ENCODE assay signal across 10 mouse cellular contexts in the genomic region with DNA sequence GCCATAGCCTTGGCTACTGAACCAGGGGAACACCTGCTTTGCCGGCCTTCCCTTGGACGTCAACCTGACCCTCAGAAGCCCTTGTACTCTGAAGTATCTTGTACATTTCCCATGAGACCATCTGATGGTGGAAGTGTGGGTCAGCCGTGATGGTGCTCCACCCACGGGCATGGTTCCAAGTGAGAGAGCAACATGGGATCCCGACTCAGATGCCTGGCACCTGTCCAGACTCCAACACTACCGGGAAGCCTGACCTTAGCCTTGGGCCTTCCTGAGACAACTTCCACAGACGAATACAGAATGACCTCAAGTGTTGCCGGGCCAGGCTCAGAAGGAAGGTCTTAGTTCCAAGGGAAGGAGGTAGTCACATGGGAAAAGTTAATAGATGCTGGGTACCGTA.
DNase-seq lines count a peak whose midpoint lies in the region; ATAC-seq and TF ChIP-seq lines count a peak whose summit lies in the region.
"Had no signal": no experiment of that assay in that cellular context is flagged by ENCODE, and none has a peak within 500 bp of the region (broad histone marks: within the 10 kb centered on the region; RNA-seq: fewer than 3 reads in every experiment).

No protein-coding gene starts in this region.

- no peaks in the 10 kb centered on the region for H3K9me3 ChIP-seq in liver, embryonic 12.5 days (replicated peaks)
- H3K9me3 ChIP-seq: hindbrain, embryonic 15.5 days had no signal

- H3K27ac ChIP-seq in liver, adult 2 months (replicated peaks; ENCODE audit: insufficient read depth, low read depth, low read length), result no peak overlapping the region
- H3K27ac ChIP-seq in liver, embryonic 12.5 days, result no peak overlapping the region
- H3K27ac ChIP-seq in gastrocnemius, adult 2 months, result no peak overlapping the region
- H3K27ac ChIP-seq: embryonic facial prominence, embryonic 12.5 days; hindbrain, embryonic 15.5 days had no signal

- WGBS in liver, adult 2 months, result 73% methylated on average over 9 of the region's 9 CpGs
- 73% methylated on average over 9 of the region's 9 CpGs for WGBS in liver, embryonic 12.5 days (ENCODE audit: insufficient replicate concordance)

- H3K4me3 ChIP-seq in liver, adult 2 months (ENCODE audit: insufficient read depth, low read depth, low read length), result no peak overlapping the region
- no peak overlapping the region for H3K4me3 ChIP-seq in liver, embryonic 12.5 days
- H3K4me3 ChIP-seq in gastrocnemius, adult 2 months, result no peak overlapping the region
- H3K4me3 ChIP-seq: embryonic facial prominence, embryonic 12.5 days; hindbrain, embryonic 15.5 days had no signal

- H3K9ac ChIP-seq in liver, adult 2 months (ENCODE audit: low read depth, low read length), result no peak overlapping the region
- H3K9ac ChIP-seq in liver, embryonic 12.5 days, result no peak overlapping the region
- H3K9ac ChIP-seq: embryonic facial prominence, embryonic 12.5 days; hindbrain, embryonic 15.5 days had no signal

- no peaks in the 10 kb centered on the region for H3K36me3 ChIP-seq in liver, adult 2 months (ENCODE audit: control insufficient read depth, insufficient read depth, low read length)
- H3K36me3 ChIP-seq in liver, embryonic 12.5 days, result no peaks in the 10 kb centered on the region
- H3K36me3 ChIP-seq: embryonic facial prominence, embryonic 12.5 days; hindbrain, embryonic 15.5 days had no signal

- H3K27me3 ChIP-seq in liver, adult 2 months (ENCODE audit: control insufficient read depth, insufficient read depth, low read length), result no peaks in the 10 kb centered on the region
- no peaks in the 10 kb centered on the region for H3K27me3 ChIP-seq in liver, embryonic 12.5 days (replicated peaks)
- H3K27me3 ChIP-seq: embryonic facial prominence, embryonic 12.5 days; hindbrain, embryonic 15.5 days had no signal

- no peak for TF ChIP-seq POLR2A in liver, adult 2 months (IDR thresholded peaks at IDR 0.05; ENCODE audit: extremely low read depth, insufficient read depth, low read length)

- intact Hi-C loops in gastrocnemius, adult 2 months (cut with DNase I), result no loop called here

- TF ChIP-seq CTCF in liver, adult 2 months (IDR thresholded peaks at IDR 0.05; ENCODE audit: low read depth, low read length), result no peak
- no peak for TF ChIP-seq CTCF in gastrocnemius, adult 2 months (IDR thresholded peaks at IDR 0.05)

- no peaks in the 10 kb centered on the region for H3K4me1 ChIP-seq in liver, adult 2 months (ENCODE audit: control insufficient read depth, insufficient read depth, low read length)
- no peaks in the 10 kb centered on the region; the same call in 1 of the 2 replicates for H3K4me1 ChIP-seq in liver, embryonic 12.5 days
- H3K4me1 ChIP-seq: embryonic facial prominence, embryonic 12.5 days; hindbrain, embryonic 15.5 days had no signal

- no peaks in the 10 kb centered on the region for H3K79me2 ChIP-seq in liver, adult 2 months (ENCODE audit: control insufficient read depth, insufficient read depth, low read length)

- no peak overlapping the region for H3K4me2 ChIP-seq in liver, embryonic 12.5 days
- H3K4me2 ChIP-seq: embryonic facial prominence, embryonic 12.5 days; hindbrain, embryonic 15.5 days had no signal

- no peak for ATAC-seq in liver, embryonic 12.5 days

- DNase-seq in liver, adult 2 months (ENCODE audit: extremely low read depth, low read depth, low spot score), result peak; percentile 21
- peak; percentile 44 for DNase-seq in gastrocnemius, adult 2 months
- peak; percentile 81 for DNase-seq in kidney, adult 9 months
- DNase-seq in lung, postnatal 4 days, result peak; percentile 70 to 74
- DNase-seq in retina, postnatal 1 day, result no peak
- DNase-seq in embryo, embryonic 9.5 days (ENCODE audit: extremely low spot score), result no peak
- DNase-seq: cerebellum, adult 11-12 months had no signal

Comparison
In these comparisons a context has a peak if more than half of its experiments do, and no peak if none do; other contexts are left out.
1. DNase-seq: peak in liver, adult 2 months (single experiment), gastrocnemius, adult 2 months (single experiment), kidney, adult 9 months (single experiment) and lung, postnatal 4 days (2 of 2); none in retina, postnatal 1 day (single experiment) and embryo, embryonic 9.5 days (single experiment).